Mouse (Mus musculus): ENCODE results near the gene Glud1.

GRCm38 (mm10) chr14:34280798-34281197 is 29.7 kb upstream of the Glud1 start:
- no peak for TF ChIP-seq CTCF (IDR thresholded peaks at IDR 0.05; ENCODE audit: low read depth, low read length)
- no peak for TF ChIP-seq POLR2A (IDR thresholded peaks at IDR 0.05; ENCODE audit: insufficient read depth, low read length)

All from ES-Bruce4 (cell line).